Mouse (Mus musculus) embryo, embryonic 10.5 days (tissue): ENCODE results near the gene Slc20a1.

Experiments used
- DNase-seq: peaks from one replicate; pipeline ENCODE4 v3.0.0-alpha.2; 2015; ENCODE audit warnings: low spot score

Slc20a1 gene

DNA sequence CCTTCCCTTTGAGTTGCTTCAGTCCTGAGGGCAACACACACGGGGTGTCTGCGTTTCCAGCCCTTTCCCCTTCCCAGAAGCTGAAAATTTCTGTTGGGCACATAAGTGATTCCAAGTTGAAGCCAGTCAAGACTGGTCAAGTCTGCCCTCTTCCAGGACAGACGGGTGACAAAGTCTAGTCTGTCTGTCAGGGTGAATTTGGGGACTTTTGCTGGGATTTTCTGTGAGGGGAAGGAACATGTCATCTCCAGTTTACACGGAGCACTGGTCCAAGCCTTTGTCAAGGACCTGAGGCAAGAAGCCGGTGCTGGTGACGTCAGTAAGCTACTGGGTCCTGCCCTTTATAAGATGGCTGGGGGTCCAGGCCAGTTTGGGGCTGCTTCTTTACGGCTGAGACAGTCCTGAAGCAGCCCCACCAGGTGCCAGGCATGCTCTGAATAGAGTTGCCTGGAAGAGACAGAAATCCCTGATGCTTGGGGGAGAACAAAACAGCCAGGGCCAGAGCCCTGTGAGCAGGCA, 28.5 kb downstream of the Slc20a1 start:
- DNase-seq: no peak

DNA sequence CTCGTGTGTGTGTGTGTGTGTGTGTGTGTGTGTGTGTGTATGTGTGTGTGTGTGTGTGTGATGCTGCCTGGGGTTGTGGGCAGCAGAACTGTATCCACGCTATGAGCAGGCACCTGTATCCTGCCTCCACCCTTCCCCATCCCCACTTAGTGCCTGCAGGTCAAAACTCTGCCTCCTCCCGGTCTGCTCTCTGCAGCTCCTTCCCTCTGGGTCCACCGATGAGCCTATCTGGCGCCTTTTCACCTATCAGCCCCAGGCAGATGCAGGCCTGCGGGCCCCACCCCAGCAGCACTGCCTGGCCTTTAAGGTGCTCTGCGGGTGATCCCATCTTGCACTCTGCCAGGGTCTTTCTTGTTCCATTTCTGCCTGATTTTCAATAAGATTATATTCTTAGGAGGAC, 29.1 kb downstream of the Slc20a1 start:
- no peak for DNase-seq

DNA sequence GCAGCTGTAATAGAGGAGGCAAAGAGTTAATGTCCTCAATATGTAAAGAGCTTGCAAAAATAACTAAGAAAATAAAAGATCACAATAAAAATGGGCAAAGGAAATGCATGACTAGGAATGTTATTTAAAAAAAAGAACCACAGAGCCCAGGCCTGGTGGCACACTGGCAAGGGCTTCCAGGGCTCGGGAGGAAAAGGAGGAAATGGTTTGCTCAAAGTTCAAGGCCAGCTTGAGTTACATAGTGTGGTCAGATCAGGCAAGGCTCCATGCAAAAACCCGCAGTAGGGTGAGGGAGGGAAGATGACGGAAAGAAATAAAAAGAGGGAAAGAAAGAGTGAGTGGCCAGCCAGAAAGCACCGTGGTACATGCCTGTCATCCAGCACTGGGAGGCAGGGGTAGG, 30.0 kb downstream of the Slc20a1 start:
- DNase-seq: no peak

DNA sequence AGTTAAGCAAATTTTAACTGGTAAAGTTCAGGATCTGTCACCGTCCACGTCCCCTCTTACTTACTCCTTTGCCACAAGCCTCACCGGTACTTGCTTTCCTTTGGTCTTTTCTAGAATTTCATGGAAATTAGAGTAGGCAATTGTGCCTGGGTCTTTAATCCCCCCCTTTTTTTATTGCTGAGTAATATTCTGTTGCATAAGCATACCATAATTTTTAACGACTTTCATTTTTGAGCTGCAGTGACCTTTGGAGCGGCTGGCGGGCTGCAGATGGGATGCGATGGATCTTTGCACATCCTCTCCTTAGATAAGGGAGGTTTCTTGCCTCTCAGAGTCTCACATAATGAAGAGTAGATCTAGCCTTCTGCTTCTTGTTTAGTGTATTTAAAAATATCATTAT, 30.8 kb downstream of the Slc20a1 start:
- DNase-seq: no peak

DNA sequence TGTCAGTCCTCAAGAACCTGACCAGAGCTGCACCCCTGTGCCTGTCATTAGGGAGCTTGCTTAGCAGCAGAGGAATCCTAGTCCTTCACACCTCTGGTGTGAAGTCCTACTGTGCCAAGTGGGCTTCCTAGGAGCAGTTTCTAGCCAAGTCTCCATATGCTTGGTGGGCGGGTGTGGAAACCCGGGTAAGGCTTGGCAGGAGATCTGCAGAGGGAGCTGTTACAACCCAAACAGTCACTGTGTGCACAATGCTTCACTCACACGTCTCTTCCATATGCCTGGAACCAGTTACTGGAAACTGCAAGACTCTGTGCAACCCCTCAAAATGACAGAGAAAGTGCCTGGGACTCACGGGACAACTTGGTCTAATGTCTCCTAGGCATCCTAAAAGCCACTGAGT, 33.5 kb downstream of the Slc20a1 start:
- DNase-seq: no peak

DNA sequence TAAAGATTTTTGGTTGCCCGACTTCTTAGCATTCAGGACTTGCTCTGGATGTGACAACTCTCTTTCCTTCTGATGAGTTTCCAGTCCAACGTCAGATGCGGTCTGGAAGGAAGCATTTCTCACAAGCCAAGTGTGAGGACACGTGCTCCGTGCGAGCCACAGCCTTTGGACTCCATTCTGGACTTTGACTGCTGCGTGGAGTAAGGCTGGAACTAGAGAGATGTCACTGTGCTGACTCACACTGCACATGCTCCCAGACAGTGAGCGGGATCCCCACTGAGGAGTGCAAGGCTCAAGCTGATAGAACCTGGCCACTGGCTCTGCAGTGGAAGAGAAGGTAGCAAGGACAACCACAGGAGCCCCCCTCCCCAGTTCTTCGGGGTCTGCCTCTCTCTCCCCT, 33.9 kb downstream of the Slc20a1 start:
- no peak for DNase-seq

DNA sequence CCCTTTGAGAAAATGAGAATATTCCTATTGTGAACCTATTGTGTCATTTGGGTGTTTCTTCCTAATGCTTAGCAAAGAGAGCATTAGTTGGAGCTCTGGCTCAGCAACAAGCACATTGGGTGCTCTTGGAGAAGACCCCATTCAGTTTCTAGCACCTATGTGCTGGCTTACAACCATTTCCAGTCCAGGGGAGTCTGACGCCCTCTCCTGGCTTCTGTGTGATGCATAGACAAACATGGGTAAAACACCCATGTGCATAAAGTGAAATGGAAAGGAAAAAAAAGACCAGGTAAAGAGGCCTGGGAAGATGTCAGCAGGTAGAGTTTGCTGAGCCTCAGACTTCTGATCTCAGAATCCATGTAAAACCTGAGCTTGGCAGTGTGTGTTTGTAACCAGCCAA, 34.7 kb downstream of the Slc20a1 start:
- DNase-seq: no peak

DNA sequence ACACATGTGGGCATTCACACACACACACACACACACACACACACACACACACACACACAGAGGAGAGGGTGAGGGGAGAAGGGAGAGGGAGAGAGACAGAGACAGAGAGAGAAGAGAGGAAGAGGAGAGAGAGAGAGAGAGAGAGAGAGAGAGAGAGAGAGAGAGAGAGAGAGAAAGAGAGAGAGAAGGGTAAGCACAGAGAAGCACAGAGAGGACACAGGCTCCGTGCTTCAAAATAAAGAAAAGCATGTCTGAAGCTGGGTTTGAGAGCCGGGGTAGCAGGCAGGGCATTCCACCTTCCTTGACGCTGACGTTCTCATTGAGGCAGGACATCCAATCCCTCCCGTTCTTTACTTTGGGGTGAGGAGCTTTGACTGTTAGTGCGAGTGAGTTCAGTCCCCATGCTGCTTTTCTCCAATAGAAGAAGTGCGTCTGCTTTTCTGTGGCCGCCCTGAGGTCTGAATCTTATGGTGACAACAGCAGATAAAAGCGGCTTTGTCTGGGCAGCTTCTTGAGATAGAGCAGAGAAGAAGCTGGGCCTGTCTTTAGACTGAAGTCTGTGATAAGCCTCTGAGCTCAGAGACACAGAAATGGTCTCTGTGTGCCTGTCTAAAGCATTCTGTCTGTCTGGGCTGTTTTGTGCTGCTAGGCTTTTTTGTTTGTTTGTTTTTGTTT, 35.4 kb downstream of the Slc20a1 start:
- no peak for DNase-seq

DNA sequence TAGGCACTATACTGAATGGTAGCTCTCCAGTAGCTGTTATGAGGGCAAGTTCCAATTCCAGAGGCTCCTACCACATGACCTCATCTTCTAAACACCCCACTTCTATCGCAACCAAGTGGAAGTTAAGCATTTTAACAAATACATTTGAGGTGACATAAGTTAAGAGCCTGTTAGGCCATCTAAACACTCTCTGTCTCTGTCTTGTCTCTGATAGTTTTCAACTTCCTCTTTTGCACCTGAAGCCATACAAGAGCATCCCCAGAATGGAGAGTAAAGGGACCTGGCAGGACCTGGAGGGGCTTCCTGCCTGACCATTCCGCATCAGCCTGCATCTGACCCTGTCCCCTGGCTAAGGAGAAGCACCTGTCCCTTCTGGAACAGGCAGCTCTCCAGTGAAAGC, 36.2 kb downstream of the Slc20a1 start:
- no peak for DNase-seq

DNA sequence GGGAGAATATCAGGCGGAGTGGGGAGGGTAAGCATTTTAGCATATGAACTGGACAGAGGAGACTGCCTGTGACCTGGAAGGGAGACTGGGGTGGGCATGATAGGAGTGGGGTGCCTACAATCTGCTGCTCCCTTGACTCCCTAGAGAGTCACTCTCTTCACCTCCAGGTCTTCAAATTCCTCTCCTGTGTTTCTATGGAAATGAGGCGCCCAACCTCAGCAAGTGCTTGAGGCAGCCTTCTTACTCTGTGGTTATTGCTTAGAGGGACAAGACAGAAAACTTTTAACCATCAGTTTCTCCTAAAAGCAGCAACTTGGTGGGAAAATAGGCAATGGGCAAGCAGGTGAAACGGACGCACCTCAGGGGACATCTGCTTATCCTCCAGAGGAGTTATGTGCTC, 38.0 kb downstream of the Slc20a1 start:
- no peak for DNase-seq

DNA sequence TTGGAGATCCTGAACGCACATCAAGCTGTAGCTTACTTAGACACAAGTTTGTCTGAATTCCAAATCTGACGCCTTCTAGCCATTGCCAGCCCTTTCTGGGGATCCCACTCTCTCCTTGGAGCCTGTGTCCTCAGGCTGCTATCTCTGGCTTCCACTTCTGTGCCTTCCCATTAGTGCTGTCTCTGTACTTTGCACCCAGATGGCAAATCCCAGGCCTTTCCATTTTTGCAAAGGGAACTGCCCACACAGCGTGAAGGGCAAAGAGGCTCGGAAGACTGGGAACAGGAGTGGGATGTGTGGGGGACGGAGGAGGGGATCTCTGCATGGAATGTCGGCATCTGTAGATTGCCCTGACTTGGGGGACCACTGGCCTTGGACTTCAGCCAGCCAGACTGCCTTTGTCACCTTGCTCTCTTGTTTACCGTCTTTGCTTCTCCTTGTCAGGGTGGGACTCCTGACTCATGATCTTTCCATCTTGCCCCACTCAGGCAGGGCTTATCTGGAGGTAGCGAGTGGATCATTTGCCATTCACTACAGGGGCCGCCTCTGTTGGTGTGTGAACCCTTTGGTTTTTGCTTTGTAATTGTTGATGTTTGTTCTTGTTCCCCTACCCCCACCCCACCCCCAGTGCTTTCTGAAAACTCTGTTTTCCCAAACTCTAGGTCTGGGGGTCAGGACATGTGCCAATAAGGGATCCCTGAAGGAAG, 42.3 kb downstream of the Slc20a1 start:
- DNase-seq: no peak

DNA sequence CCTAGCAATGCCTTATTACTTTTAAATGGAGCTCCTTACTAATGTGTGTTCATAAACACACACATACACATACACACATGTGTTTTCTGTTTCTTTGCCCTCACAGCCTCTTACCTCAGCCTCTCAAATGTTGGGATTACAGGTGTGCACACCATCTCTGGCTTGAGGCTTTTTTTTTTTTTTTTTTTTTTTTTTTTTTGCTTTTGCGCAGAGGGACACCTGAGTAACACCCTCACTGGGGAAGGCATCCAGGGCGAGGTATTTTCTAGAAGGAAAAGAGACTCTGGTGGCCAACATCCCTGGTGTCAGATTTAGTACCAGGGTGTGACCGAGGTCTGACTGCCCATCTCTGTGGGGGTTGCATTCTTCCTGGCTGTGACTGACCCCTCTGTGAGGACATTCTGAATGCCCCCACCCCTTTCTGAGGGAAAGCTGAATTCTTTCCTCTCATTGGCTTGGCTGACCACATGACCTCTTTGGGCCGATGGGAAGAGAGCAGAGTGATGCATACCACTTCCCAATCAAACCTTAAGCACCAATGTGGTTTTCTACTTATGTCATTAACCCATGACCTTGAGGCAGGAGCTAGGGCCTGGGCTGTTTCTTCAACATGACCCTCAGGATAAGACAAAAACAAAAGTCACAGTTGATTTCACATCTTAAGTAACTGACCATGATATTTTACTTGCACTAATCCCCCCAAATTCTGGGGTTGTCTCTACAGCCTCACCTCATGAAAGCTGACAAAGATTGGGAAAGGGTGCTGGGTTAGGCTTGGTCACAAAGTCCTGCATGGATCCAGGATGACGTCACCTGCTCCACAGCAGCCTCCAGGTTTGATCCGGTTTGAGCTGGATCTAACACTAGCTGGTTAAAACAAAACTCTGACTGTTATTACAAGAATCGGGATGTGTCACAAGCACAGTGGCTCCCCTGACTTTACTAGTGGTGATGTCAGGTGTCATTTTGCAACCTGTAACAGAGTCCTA, 43.6 kb downstream of the Slc20a1 start:
- peak; percentile 51 for DNase-seq

DNA sequence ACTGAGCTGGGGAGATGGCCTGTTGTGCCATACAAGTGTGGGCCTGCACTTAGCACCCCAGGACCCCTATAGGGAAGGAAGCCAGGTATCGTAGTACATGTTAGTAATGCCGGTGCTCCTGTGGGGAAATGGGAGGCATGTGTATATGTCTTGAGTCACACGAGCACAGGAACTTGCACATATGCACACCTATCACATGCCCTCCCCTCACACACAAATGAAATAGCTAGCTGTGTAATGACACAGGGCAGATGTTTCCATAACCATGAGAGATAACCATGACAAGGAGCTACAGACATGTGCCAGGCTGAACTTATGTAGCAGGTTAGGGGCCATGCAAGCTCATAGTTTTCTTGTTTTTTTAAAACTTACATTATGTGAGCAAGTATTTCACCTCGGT, 44.4 kb downstream of the Slc20a1 start:
- no peak for DNase-seq

DNA sequence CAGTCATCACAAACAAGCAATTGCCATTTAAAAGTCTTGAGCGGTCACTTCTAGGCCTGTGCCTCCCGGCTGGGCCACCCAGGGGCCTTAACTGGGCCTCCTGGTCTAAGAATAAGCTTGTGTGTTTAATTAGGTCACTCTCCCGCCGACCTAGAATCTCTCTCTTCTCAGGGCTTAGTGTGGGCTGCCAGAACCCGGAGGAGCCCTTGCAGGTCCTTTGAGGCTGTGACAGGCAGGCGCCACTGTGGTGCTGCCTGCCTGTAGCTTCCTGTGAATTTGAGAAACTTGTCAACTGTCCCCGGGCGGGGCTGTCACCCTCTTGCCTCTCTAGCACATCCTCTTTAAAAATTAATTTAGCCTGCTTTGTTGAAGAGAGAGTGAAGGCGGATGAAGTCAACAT, 45.2 kb downstream of the Slc20a1 start:
- DNase-seq: no peak

DNA sequence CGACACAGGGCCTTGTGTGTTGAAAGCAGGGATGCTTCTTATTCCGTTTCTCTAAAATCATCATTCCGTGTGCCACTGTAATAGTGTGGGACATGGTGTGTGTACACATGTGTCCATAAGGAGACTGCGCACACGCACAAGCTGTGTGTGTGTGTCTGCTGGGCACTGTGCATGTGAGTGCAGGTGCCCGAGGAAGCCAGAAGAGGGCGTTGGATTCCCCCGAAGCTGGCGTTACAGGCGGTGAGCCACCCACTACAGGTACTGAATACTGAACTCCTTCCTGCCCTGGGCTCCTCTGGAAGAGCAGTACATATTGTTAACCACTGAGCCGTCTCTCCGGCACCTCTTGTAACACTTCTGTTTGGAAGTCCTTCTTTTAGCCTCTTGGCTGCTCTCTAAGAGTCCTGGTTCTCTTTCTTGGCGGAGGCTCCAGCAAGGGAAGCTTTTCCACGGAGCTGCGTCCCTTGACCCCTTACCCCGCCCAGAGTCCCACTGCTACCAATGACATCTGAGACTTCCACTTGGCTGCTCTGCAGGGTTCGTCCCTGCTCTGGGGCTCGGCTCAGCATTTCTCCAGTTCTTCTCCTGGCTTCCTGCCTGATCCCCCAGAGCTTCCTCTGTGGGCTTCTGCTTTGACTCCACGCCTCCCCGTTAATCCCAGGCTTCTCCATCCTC, 46.0 kb downstream of the Slc20a1 start:
- DNase-seq: no peak

DNA sequence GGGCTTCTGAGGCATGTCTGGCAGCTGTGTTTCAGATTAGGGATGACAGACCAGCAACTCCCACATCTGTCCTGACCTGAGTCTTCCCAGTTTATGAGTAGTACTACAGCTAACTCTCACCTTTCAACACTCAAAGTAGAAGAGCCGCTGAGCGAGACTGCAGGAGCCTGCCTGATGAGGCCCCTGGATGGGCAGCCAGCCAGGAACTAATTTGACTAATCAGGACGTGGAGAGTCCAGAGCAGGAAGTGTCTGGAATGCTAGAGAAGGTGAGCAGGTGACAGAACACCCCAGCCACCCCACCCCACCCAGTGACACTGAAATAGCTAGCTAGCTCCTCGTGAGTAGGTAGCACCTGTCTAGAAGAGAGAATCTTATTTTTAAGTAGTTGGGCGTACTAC, 47.1 kb downstream of the Slc20a1 start:
- DNase-seq: no peak

DNA sequence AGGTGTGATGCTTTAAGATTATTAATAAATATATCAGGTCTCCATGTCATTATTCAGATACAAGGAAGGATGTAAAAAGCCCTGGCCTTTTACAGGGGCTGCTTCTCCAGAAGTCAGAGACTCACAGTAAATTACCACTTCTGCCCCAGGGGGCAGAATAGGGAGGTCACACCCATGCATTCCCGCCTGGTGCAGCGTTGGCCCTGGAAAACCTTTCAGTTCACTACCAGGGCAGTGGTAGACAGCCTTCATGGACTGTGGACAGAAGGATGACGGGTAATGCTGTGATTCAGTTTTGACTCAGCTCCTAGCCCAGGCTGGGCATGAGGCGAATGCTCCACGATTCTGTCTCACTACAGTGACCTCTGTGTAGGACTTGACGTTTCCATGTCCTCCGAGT, 47.9 kb downstream of the Slc20a1 start:
- DNase-seq: no peak

DNA sequence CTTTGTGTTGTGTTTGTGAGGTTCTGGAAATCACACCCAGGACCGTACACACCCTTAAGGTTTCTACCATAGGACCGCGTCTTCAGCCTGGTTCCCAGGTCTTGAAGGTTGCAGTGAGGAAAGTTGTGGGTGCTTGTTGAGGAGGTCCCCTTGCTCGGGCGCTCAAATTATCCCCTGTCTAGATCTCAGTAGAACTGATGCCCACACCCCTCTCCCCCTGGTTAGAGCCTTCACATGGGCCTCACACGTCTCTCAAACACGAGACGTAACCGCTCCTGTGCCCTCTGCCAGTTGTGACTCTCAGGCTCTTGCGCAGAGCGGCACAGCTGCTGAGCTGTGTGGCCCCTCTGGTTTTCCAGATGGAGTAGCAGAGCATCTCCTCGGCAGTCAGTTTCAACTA, 48.4 kb downstream of the Slc20a1 start:
- DNase-seq: no peak

DNA sequence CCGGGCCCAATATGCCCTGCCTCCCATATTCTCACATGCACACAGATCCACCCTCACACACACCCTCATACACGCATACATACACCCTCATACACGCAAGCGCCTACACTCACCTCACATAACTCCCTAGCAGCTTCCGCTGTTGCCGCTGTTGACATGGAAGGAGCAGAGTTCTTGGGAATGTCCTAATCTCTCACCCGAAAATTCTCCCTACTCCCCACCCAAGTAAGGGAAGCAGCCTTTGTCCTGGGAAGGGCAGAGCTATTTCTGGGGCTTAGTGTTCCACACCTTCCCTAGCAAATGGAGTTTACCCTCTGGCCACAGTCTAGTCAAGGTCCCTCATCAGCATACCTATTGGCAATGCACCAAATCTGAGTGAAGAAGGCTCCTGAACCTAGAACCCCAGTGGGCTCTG, 49.1 kb downstream of the Slc20a1 start:
- DNase-seq: no peak

DNA sequence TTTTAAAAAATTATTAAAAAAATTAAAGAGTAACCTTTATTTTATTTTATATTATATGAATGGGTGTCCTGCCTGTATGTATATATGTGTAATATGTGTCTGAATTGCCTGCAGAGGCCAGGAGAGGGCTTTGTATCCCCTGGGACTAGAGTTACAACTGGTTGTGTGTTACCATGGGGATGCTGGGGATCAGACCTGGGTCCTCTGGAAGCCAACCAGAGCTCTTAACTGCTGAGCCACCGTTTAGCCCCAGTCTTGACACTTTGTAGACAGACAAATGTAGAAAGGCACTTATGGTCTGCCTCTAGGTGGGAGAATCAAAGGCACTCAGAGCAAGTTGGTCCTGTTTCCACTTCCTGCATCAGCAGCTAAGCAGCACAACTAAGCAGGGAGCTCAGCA, 50.8 kb downstream of the Slc20a1 start:
- no peak for DNase-seq

DNA sequence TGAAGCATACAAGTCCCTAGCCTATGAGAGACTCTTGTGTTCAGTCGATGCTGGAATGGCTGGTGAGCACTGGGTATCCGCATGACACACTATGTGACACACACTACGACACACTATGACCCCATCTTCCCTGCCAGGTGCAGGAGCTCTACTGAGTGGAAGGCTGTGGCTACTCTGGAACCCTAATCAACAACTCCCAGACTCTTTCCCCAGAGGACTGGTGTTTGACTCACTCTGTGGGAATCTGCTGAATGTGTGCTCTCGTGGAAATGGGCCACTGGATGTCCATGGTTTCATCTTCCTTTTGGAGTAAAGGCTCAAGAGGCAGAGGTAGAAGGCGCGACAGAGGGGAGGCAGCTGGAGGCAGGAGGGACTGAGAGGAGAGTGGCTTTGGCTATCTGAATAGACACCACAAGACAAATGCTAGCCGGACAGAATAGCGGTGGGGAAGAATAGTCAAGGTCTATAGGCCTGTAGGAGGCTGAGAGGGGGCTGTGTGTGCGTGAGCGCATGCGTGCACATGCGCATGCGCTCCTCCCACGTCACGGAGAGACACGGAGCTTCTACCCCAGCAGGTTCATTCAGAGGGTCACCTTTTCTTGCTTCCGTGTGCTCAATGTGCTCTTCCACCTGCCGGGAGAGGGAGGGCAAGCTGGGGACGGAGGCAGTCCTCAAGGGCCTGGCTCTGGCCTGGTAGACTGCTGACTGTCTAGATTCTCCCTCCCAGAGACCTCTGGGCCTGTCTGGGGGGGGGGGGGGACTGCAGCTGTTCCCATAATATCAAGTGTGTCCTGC, 54.5 kb downstream of the Slc20a1 start:
- DNase-seq: no peak
